Mouse (Mus musculus): ENCODE measurements at regions not wholly inside any gene's neighbourhood (a gene's known extent, or its start where the extent isn't known, plus 50 kb on each side); places are given as distances from the start of the nearest gene placed in this dataset.

- no peak for TF ChIP-seq MAX (IDR thresholded peaks at IDR 0.05; ENCODE audit: low read depth)
- TF ChIP-seq TCF12 (IDR thresholded peaks at IDR 0.05; ENCODE audit: insufficient read depth, poor library complexity, severe bottlenecking), result no peak
- TF ChIP-seq SRF (IDR thresholded peaks at IDR 0.05; ENCODE audit: control insufficient read depth, insufficient read length, low read depth), result no peak
- no peak for TF ChIP-seq POLR2AphosphoS2 (IDR thresholded peaks at IDR 0.05; ENCODE audit: insufficient read length, low read depth)
- no peak for TF ChIP-seq REST (IDR thresholded peaks at IDR 0.05; ENCODE audit: insufficient read depth, insufficient read length)
- TF ChIP-seq TCF3 (IDR thresholded peaks at IDR 0.05; ENCODE audit: insufficient read length, low read depth), result no peak
- TF ChIP-seq MYOG (IDR thresholded peaks at IDR 0.05; ENCODE audit: control insufficient read depth in 1 of 3, insufficient read depth in 1 of 3, insufficient read length in 2 of 3, low read depth in 2 of 3), result no peak
- no peak for TF ChIP-seq E2F4 (IDR thresholded peaks at IDR 0.05; ENCODE audit: insufficient read depth)
- TF ChIP-seq POLR2A (IDR thresholded peaks at IDR 0.05; ENCODE audit: insufficient read length, low read depth), result no peak
- TF ChIP-seq USF1 (IDR thresholded peaks at IDR 0.05; ENCODE audit: low read depth), result no peak
- no peak for TF ChIP-seq CEBPB (IDR thresholded peaks at IDR 0.05; ENCODE audit: insufficient read depth, poor library complexity, severe bottlenecking)
- no peak for TF ChIP-seq MYOD1 (IDR thresholded peaks at IDR 0.05; ENCODE audit: control insufficient read depth in 1 of 3, insufficient read length in 2 of 3, low read depth in 2 of 3)
- H3K4me3 ChIP-seq, result no peak overlapping the region
- no peaks in the 10 kb centered on the region for H3K36me3 ChIP-seq (ENCODE audit: control insufficient read depth, insufficient read depth)
- H3K27me3 ChIP-seq (ENCODE audit: control insufficient read depth, insufficient read depth, insufficient read length), result no peaks in the 10 kb centered on the region
- no peak overlapping the region for H3ac ChIP-seq (ENCODE audit: control insufficient read depth, insufficient read length)
- H3K4me2 ChIP-seq (ENCODE audit: low read depth), result no peak overlapping the region
- no peaks in the 10 kb centered on the region for H3K79me2 ChIP-seq (ENCODE audit: control insufficient read depth, insufficient read depth)
Observed at GRCm38 (mm10) chr11:113026994-113027393, 245.0 kb downstream of the Sox9 start.

GRCm38 (mm10) chr11:113028235-113028919 lies 246.4 kb downstream of the Sox9 start:
- no peaks in the 10 kb centered on the region for H3K27me3 ChIP-seq (ENCODE audit: control insufficient read depth, insufficient read depth, insufficient read length)
- H3K4me3 ChIP-seq, result no peak overlapping the region
- TF ChIP-seq MYOD1 (IDR thresholded peaks at IDR 0.05; ENCODE audit: control insufficient read depth in 1 of 3, insufficient read length in 2 of 3, low read depth in 2 of 3) (no peak), TCF12 (IDR thresholded peaks at IDR 0.05; ENCODE audit: insufficient read depth, poor library complexity, severe bottlenecking) (no peak), POLR2AphosphoS2 (IDR thresholded peaks at IDR 0.05; ENCODE audit: insufficient read length, low read depth) (no peak)
- H3ac ChIP-seq (ENCODE audit: control insufficient read depth, insufficient read length), result no peak overlapping the region
- no peaks in the 10 kb centered on the region for H3K79me2 ChIP-seq (ENCODE audit: control insufficient read depth, insufficient read depth)
- no peak overlapping the region for H3K4me2 ChIP-seq (ENCODE audit: low read depth)
- no peaks in the 10 kb centered on the region for H3K36me3 ChIP-seq (ENCODE audit: control insufficient read depth, insufficient read depth)

DNA sequence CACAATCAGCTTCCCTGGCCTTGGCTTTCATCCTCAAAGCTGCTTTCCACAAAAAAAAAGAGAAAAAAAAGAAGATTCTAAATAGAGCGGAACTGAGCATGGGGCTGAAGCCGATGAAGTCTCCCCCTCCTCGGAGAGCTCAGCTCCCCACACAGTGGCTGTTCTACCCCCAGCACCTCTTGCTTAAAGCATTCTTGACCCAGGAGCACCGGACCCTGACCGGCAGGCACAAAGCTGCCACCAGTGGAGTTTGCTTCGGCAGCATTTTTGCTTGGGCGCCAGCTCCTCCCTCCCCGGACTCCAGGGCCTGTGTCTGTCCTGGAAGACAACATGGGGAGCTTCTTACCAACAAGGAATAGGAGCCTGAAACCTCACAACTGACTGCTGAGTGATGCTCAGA lies 249.4 kb downstream of the Sox9 start:
- TF ChIP-seq SRF (IDR thresholded peaks at IDR 0.05; ENCODE audit: control insufficient read depth, insufficient read length, low read depth), result no peak
- no peak for TF ChIP-seq USF1 (IDR thresholded peaks at IDR 0.05; ENCODE audit: low read depth)
- TF ChIP-seq MAX (IDR thresholded peaks at IDR 0.05; ENCODE audit: low read depth), result no peak
- no peak for TF ChIP-seq REST (IDR thresholded peaks at IDR 0.05; ENCODE audit: insufficient read depth, insufficient read length)
- TF ChIP-seq POLR2A (IDR thresholded peaks at IDR 0.05; ENCODE audit: insufficient read length, low read depth), result no peak
- TF ChIP-seq POLR2AphosphoS2 (IDR thresholded peaks at IDR 0.05; ENCODE audit: insufficient read length, low read depth), result no peak
- TF ChIP-seq MYOG (IDR thresholded peaks at IDR 0.05; ENCODE audit: control insufficient read depth in 1 of 3, insufficient read depth in 1 of 3, insufficient read length in 2 of 3, low read depth in 2 of 3), result no peak
- no peak for TF ChIP-seq TCF12 (IDR thresholded peaks at IDR 0.05; ENCODE audit: insufficient read depth, poor library complexity, severe bottlenecking)
- no peak for TF ChIP-seq TCF3 (IDR thresholded peaks at IDR 0.05; ENCODE audit: insufficient read length, low read depth)
- no peak for TF ChIP-seq CEBPB (IDR thresholded peaks at IDR 0.05; ENCODE audit: insufficient read depth, poor library complexity, severe bottlenecking)
- TF ChIP-seq E2F4 (IDR thresholded peaks at IDR 0.05; ENCODE audit: insufficient read depth), result no peak
- TF ChIP-seq MYOD1 (IDR thresholded peaks at IDR 0.05; ENCODE audit: control insufficient read depth in 1 of 3, insufficient read length in 2 of 3, low read depth in 2 of 3), result no peak
- Histone ChIP-seq H3K4me2 (ENCODE audit: low read depth) (no peak overlapping the region), H3ac (ENCODE audit: control insufficient read depth, insufficient read length) (no peak overlapping the region), H3K36me3 (ENCODE audit: control insufficient read depth, insufficient read depth) (no peaks in the 10 kb centered on the region), H3K79me2 (ENCODE audit: control insufficient read depth, insufficient read depth) (no peaks in the 10 kb centered on the region), H3K4me3 (no peak overlapping the region), H3K27me3 (ENCODE audit: control insufficient read depth, insufficient read depth, insufficient read length) (no peaks in the 10 kb centered on the region)

DNA sequence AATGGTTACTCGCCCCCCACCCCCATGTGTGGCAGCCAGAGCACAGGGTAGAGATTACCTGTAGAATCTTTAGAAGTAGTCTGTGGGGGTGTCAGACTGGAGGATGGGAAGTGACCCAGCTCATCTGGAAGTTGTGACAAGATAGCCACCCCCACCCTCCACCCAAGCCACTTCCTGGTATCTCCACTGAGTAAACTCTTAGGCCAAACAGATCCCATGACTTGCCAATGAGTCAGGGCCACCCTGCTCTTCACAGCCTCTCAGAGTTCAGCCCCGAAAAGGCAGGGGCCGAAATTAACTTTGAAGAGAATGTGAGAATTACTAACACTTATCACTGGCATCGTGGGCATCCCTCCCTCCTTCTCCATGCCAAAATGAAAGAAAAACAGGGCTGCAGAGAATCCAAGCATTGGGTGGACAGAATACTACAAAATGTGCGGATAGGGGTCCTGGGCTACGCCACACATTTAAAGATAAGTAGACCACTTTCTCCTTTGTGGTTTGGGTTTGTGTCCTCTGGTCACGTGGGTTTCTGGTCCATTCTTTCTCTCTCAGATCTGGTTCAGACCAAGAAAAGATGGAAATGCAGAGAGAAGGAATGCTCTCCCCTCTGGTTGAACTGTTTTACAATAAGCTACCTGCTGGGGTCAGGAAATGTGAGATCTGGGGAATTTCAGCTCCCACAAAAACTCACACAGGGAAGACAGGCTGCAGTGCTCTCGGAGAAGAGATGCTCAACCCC lies 250.6 kb downstream of the Sox9 start:
- H3K79me2 ChIP-seq (ENCODE audit: control insufficient read depth, insufficient read depth), result no peaks in the 10 kb centered on the region
- TF ChIP-seq MAX (IDR thresholded peaks at IDR 0.05; ENCODE audit: low read depth) (no peak), USF1 (IDR thresholded peaks at IDR 0.05; ENCODE audit: low read depth) (peak; percentile 79)

DNA sequence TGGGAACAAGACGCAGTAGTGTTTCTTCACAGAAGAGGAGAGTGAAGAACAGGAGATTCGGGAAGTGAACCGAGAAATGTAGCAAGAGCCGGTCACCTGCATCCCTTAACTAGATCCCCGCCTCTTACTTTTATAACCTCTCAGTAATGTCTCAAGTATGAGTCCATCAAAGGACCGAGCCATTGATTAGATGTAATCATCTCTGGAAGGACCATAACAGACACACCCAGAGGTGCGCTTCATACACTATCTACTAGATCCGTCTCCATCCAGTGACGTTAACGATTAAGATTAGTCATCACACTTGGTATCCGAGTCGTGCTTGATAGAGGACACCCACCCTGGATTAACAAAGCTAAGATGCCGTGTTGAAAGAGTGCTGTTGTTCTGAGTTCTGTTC lies 252.9 kb downstream of the Sox9 start:
- no peak for TF ChIP-seq POLR2A (IDR thresholded peaks at IDR 0.05; ENCODE audit: insufficient read length, low read depth)
- Histone ChIP-seq H3K4me3 (no peak overlapping the region), H3K4me2 (ENCODE audit: low read depth) (no peak overlapping the region), H3ac (ENCODE audit: control insufficient read depth, insufficient read length) (no peak overlapping the region), H3K36me3 (ENCODE audit: control insufficient read depth, insufficient read depth) (no peaks in the 10 kb centered on the region), H3K79me2 (ENCODE audit: control insufficient read depth, insufficient read depth) (no peaks in the 10 kb centered on the region), H3K27me3 (ENCODE audit: control insufficient read depth, insufficient read depth, insufficient read length) (no peaks in the 10 kb centered on the region)

More for the DNA sequence above, 250.6 kb downstream of the Sox9 start:
- Histone ChIP-seq H3ac (ENCODE audit: control insufficient read depth, insufficient read length) (no peak overlapping the region), H3K4me3 (no peak overlapping the region), H3K4me2 (ENCODE audit: low read depth) (peak overlapping the region; percentile 60), H3K36me3 (ENCODE audit: control insufficient read depth, insufficient read depth) (no peaks in the 10 kb centered on the region), H3K27me3 (ENCODE audit: control insufficient read depth, insufficient read depth, insufficient read length) (no peaks in the 10 kb centered on the region)

Measured in myocyte (in vitro differentiated cells).